Mouse (Mus musculus): ENCODE results near the gene Amh. TPM values are rescaled to one million over a fixed set of nuclear protein-coding genes. Genes with fewer than 3 reads are reported as not detected.

Amh gene
- total and polyA plus RNA-seq, 3 experiments: 0.27 to 1.8 (median 1.6) TPM

DNA sequence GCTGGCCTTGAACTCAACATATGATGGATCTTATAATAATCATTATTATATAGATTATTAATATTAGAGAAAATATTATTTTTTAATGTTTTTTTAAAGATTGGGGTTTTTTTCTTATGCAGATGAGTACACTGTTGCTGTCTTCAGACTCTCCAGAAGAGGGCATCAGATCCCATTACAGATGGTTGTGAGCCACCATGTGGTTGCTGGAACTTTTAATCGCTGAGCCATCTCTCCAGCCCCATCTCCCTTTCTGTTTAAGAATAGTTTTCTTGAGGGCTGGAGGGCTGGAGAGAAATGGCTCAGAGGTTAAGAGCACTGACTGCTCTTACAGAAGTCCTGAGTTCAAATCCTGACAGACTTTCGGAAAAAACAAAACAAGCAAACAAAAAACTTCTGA, 16.9 kb downstream of the Amh start:
- ATAC-seq (ENCODE audit: extremely low read depth, insufficient number of reproducible peaks, low FRiP score, poor library complexity, severe bottlenecking) (no peak), DNase-seq (ENCODE audit: low spot score) (no peak)
- Histone ChIP-seq H3K27me3 (ENCODE audit: insufficient read depth, low read length) (no peaks in the 10 kb centered on the region), H3K36me3 (replicated peaks) (no peaks in the 10 kb centered on the region), H3K4me1 (ENCODE audit: insufficient read depth, low read depth, low read length) (peaks cover 42% of the 10 kb centered on the region), H3K4me3 (ENCODE audit: low read depth, low read length) (no peak overlapping the region), H3K9me3 (replicated peaks) (no peaks in the 10 kb centered on the region)
- no peak for TF ChIP-seq CTCF (IDR thresholded peaks at IDR 0.05; ENCODE audit: low read depth, low read length)
- TF ChIP-seq TAL1 (conservative IDR thresholded peaks at IDR 0.05; ENCODE audit: low read depth, low read length): no peak
- no peak for TF ChIP-seq GATA1 (IDR thresholded peaks at IDR 0.05; ENCODE audit: borderline replicate concordance, low read length)
- TF ChIP-seq POLR2AphosphoS5 (IDR thresholded peaks at IDR 0.05; ENCODE audit: insufficient replicate concordance, low read depth, low read length): no peak
- TF ChIP-seq GATA2 (IDR thresholded peaks at IDR 0.05; ENCODE audit: borderline replicate concordance, low read depth, low read length): no peak

DNA sequence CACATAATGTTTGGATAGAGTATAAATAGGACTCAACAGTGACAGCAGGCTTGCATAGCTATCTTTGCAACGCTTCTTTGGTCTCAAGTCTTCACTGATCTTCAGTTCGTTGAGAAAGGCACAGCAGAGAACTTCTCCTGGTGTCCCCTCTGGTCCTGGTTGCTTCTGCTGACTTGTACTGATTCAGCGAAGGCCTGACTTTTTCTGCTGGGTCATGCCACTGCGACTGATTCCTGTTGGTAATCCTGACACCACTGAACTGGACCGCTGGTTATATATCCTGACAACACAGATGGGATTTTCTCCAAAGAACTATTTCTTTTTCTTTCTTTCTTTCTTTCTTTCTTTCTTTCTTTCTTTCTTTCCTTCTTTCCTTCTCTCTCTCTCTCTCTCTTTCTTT, 17.5 kb downstream of the Amh start:
- no peak overlapping the region for H3K4me3 ChIP-seq (ENCODE audit: low read depth, low read length)
- H3K36me3 ChIP-seq (replicated peaks): peaks cover 2% of the 10 kb centered on the region
- ATAC-seq (ENCODE audit: extremely low read depth, insufficient number of reproducible peaks, low FRiP score, poor library complexity, severe bottlenecking): no peak
- H3K27me3 ChIP-seq (ENCODE audit: insufficient read depth, low read length): no peaks in the 10 kb centered on the region
- peaks cover 44% of the 10 kb centered on the region for H3K4me1 ChIP-seq (ENCODE audit: insufficient read depth, low read depth, low read length)
- no peak for DNase-seq (ENCODE audit: low spot score)
- TF ChIP-seq TAL1 (conservative IDR thresholded peaks at IDR 0.05; ENCODE audit: low read depth, low read length): no peak
- no peak for TF ChIP-seq GATA1 (IDR thresholded peaks at IDR 0.05; ENCODE audit: borderline replicate concordance, low read length)
- TF ChIP-seq CTCF (IDR thresholded peaks at IDR 0.05; ENCODE audit: low read depth, low read length): no peak
- TF ChIP-seq POLR2AphosphoS5 (IDR thresholded peaks at IDR 0.05; ENCODE audit: insufficient replicate concordance, low read depth, low read length): no peak
- no peak for TF ChIP-seq GATA2 (IDR thresholded peaks at IDR 0.05; ENCODE audit: borderline replicate concordance, low read depth, low read length)
- H3K9me3 ChIP-seq (replicated peaks): no peaks in the 10 kb centered on the region

DNA sequence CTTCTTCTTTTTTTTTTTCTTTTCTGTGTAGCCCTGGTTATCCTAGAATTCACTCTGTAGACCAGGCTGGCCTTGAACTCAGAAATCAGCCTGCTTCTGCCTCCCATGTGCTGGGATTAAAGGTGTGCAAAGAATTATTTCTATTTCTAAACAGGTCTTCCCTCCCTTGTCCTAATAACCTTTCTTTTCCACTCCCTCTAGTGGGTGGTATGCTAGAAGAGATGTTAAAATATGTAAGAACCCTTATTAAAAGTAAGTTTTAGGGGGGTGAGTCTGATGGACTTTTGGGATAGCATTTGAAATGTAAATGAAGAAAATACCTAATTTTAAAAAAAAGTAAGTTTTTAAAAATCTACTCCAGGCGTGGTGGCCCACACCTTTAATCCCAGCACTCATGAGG, 18.3 kb downstream of the Amh start:
- no peaks in the 10 kb centered on the region for H3K9me3 ChIP-seq (replicated peaks)
- no peak for ATAC-seq (ENCODE audit: extremely low read depth, insufficient number of reproducible peaks, low FRiP score, poor library complexity, severe bottlenecking)
- no peaks in the 10 kb centered on the region for H3K27me3 ChIP-seq (ENCODE audit: insufficient read depth, low read length)
- H3K4me3 ChIP-seq (ENCODE audit: low read depth, low read length): no peak overlapping the region
- H3K4me1 ChIP-seq (ENCODE audit: insufficient read depth, low read depth, low read length): peaks cover 49% of the 10 kb centered on the region
- DNase-seq (ENCODE audit: low spot score): no peak
- peaks cover 10% of the 10 kb centered on the region for H3K36me3 ChIP-seq (replicated peaks)
- no peak for TF ChIP-seq GATA2 (IDR thresholded peaks at IDR 0.05; ENCODE audit: borderline replicate concordance, low read depth, low read length)
- no peak for TF ChIP-seq CTCF (IDR thresholded peaks at IDR 0.05; ENCODE audit: low read depth, low read length)
- TF ChIP-seq TAL1 (conservative IDR thresholded peaks at IDR 0.05; ENCODE audit: low read depth, low read length): no peak
- no peak for TF ChIP-seq GATA1 (IDR thresholded peaks at IDR 0.05; ENCODE audit: borderline replicate concordance, low read length)
- TF ChIP-seq POLR2AphosphoS5 (IDR thresholded peaks at IDR 0.05; ENCODE audit: insufficient replicate concordance, low read depth, low read length): no peak

DNA sequence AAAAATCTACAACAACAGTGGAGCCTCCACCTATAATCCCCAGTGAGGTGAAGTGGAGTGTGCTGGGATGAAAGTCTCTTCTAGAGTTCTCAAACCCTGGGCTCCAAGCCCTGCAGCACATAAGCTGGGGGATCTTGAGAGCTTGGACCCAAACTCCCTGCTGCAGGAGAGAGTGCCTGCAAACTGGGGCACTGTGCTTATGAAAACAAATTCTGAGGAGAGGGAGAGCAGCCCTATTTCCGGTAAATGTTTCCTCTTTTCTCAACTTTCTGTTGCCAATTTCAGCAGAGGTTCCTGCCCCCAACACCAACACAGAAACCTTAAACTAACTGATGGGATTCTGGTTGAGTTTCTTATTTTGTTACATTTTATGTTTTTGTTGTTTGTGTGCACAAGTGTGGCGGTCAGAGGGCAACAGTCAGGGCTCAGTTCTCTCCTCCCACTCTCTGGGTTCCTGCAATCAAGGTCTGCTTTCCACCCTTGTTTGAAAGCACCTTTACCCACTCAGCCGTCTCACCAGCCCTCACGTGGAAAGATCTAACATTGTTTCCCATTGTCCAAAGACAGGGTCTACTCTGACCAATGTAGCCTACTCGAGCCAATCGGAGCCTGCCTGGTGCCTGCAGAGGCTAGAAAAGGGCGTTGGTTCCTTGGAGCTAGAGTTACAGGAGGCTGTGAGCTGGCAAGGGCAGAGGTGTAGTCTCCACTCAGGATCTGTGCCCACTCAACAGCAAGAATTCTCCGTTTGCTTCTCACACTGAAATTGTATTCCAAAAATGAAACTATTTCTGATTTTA, 19.0 kb downstream of the Amh start:
- ATAC-seq (ENCODE audit: extremely low read depth, insufficient number of reproducible peaks, low FRiP score, poor library complexity, severe bottlenecking) (no peak), DNase-seq (ENCODE audit: low spot score) (no peak)
- H3K36me3 ChIP-seq (replicated peaks): peaks cover 15% of the 10 kb centered on the region
- H3K4me3 ChIP-seq (ENCODE audit: low read depth, low read length): peak overlapping the region; percentile 31; the same call in 1 of the 2 replicates
- TF ChIP-seq GATA1 (IDR thresholded peaks at IDR 0.05; ENCODE audit: borderline replicate concordance, low read length) (no peak), POLR2AphosphoS5 (IDR thresholded peaks at IDR 0.05; ENCODE audit: insufficient replicate concordance, low read depth, low read length) (no peak), CTCF (IDR thresholded peaks at IDR 0.05; ENCODE audit: low read depth, low read length) (no peak), TAL1 (conservative IDR thresholded peaks at IDR 0.05; ENCODE audit: low read depth, low read length) (no peak), GATA2 (IDR thresholded peaks at IDR 0.05; ENCODE audit: borderline replicate concordance, low read depth, low read length) (no peak)
- no peaks in the 10 kb centered on the region for H3K27me3 ChIP-seq (ENCODE audit: insufficient read depth, low read length)
- H3K4me1 ChIP-seq (ENCODE audit: insufficient read depth, low read depth, low read length): peaks cover 47% of the 10 kb centered on the region
- no peaks in the 10 kb centered on the region for H3K9me3 ChIP-seq (replicated peaks)

DNA sequence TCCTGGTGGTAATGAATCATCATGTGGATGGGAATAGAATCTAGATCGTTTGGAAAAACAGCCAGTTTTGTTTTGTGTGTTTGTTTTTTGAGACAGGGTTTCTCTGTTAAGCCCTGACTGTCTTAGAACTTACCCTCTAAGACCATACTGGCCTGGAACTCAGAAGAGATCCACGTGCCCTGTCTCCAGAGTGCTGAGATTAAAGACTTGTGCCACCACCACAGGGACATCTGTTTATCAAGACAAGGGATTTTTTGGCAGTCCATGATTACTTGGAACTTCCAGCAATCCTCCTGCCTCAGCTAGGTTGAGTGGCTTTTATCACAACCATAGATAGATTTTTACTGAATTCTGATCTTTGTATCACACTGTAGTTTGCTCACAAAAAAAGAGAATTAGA, 19.8 kb downstream of the Amh start:
- no peaks in the 10 kb centered on the region for H3K9me3 ChIP-seq (replicated peaks)
- no peak overlapping the region for H3K4me3 ChIP-seq (ENCODE audit: low read depth, low read length)
- ATAC-seq (ENCODE audit: extremely low read depth, insufficient number of reproducible peaks, low FRiP score, poor library complexity, severe bottlenecking) (no peak), DNase-seq (ENCODE audit: low spot score) (no peak)
- no peaks in the 10 kb centered on the region for H3K27me3 ChIP-seq (ENCODE audit: insufficient read depth, low read length)
- H3K4me1 ChIP-seq (ENCODE audit: insufficient read depth, low read depth, low read length): peaks cover 47% of the 10 kb centered on the region
- peaks cover 23% of the 10 kb centered on the region for H3K36me3 ChIP-seq (replicated peaks)
- TF ChIP-seq TAL1 (conservative IDR thresholded peaks at IDR 0.05; ENCODE audit: low read depth, low read length) (no peak), POLR2AphosphoS5 (IDR thresholded peaks at IDR 0.05; ENCODE audit: insufficient replicate concordance, low read depth, low read length) (no peak)

DNA sequence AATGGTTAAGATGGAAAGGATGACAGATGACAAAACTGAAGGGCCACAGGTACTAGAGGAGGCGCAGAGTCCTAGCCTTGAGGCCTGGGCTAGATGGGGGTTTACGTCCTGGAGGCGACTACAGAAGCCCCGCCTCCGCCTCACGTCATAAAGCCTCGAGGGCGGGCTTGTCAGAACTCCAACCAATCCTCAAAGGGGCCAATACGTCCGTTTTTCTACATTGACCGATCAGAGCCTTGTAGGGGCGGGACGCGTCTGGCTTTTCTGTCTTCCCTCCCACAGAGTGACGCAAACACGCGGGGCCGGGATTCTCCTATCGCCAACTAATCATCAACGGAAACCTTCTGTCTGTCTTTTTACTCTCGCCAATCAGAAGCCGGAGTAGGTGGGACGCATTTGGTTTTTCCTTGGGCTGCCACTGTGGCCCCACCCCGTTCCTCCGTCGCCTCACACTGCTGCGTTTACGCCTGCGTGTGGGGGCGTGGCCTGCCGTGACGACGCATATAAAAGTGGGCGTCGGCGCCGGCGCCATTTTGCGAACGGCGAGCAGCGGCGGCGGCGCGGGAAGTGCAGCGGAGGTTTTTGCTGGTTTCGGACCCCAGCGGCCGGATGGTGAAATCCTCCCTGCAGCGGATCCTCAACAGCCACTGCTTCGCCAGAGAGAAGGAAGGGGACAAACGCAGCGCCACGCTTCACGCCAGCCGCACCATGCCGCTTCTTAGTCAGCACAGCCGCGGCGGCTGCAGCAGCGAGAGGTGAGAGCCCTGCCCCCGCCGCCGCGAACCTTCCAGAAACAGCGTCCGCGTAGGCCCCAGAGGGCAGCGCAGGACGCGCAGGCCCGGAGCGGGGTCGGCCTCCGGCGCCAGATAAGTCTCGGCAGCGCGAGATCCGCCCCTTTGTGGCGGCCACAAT, 21.4 kb downstream of the Amh start, which contains the start of gene Oaz1:
Gene Oaz1, plus strand, starts transcription at position 506 of the 912 bp plus-strand sequence.
- Histone ChIP-seq H3K27me3 (ENCODE audit: insufficient read depth, low read length) (no peaks in the 10 kb centered on the region), H3K36me3 (replicated peaks) (peaks cover 37% of the 10 kb centered on the region), H3K9me3 (replicated peaks) (no peaks in the 10 kb centered on the region), H3K4me1 (ENCODE audit: insufficient read depth, low read depth, low read length) (peaks cover 61% of the 10 kb centered on the region), H3K4me3 (ENCODE audit: low read depth, low read length) (peak within 1 kb of the TSS; percentile 77)
- TF ChIP-seq POLR2AphosphoS5 (IDR thresholded peaks at IDR 0.05; ENCODE audit: insufficient replicate concordance, low read depth, low read length): no peak
- no peak for TF ChIP-seq GATA2 (IDR thresholded peaks at IDR 0.05; ENCODE audit: borderline replicate concordance, low read depth, low read length)
- TF ChIP-seq TAL1 (conservative IDR thresholded peaks at IDR 0.05; ENCODE audit: low read depth, low read length): no peak
- no peak for TF ChIP-seq CTCF (IDR thresholded peaks at IDR 0.05; ENCODE audit: low read depth, low read length)
- TF ChIP-seq GATA1 (IDR thresholded peaks at IDR 0.05; ENCODE audit: borderline replicate concordance, low read length): no peak
- ATAC-seq (ENCODE audit: extremely low read depth, insufficient number of reproducible peaks, low FRiP score, poor library complexity, severe bottlenecking) (peak; percentile 97), DNase-seq (ENCODE audit: low spot score) (peak; percentile 96)
